Mouse (Mus musculus) liver, postnatal 0 days (tissue): ENCODE results near the gene Cytip. TPM values are rescaled to one million over a fixed set of nuclear protein-coding genes. Genes with fewer than 3 reads are reported as not detected.

Experiments
- ATAC-seq: fragments of 200-750 bp; cut with Nextera tagmentation; 2 replicates; pipeline ENCODE4 v1.8.0; 2017; ENCODE audit warnings: mild to moderate bottlenecking, moderate library complexity
- DNase-seq: peaks from one replicate; pipeline ENCODE4 v3.0.0-alpha.2; 2016
- H3K27ac ChIP-seq: fragments of 300-500 bp; sonication (generic); 2 replicates; pipeline ENCODE4 v1.5.1; 2014; ENCODE audit warnings: antibody characterized with exemption, moderate library complexity, mild to moderate bottlenecking, low read depth
- H3K27me3 ChIP-seq: fragments of 300-500 bp; sonication (generic); 2 replicates; pipeline ENCODE4 v1.6.1; 2014; ENCODE audit warnings: low read length, control low read depth, mixed read lengths; ENCODE audit not compliant: insufficient read depth
- H3K36me3 ChIP-seq: fragments of 300-500 bp; sonication (generic); replicated peaks from 2 replicates; pipeline ENCODE4 v1.6.1; 2014; ENCODE audit warnings: mild to moderate bottlenecking, control low read depth, low read length, moderate library complexity, mixed read lengths; ENCODE audit not compliant: insufficient read depth
- H3K4me1 ChIP-seq: fragments of 300-500 bp; sonication (generic); 2 replicates; pipeline ENCODE4 v1.6.1; 2014; ENCODE audit warnings: antibody characterized with exemption, mild to moderate bottlenecking, control low read depth; ENCODE audit not compliant: insufficient read depth
- H3K4me2 ChIP-seq: fragments of 300-500 bp; sonication (generic); 2 replicates; pipeline ENCODE4 v1.6.1; 2014; ENCODE audit warnings: low read depth, mild to moderate bottlenecking, low read length, moderate library complexity, mixed read lengths
- H3K4me3 ChIP-seq: fragments of 300-500 bp; sonication (generic); 2 replicates; pipeline ENCODE4 v1.5.1; 2014; ENCODE audit warnings: low read depth, low read length
- H3K9ac ChIP-seq: fragments of 300-500 bp; sonication (generic); replicated peaks from 2 replicates; pipeline ENCODE4 v1.6.1; 2014; ENCODE audit warnings: mild to moderate bottlenecking, moderate library complexity
- H3K9me3 ChIP-seq: fragments of 300-500 bp; sonication (generic); 2 replicates; pipeline ENCODE4 v1.6.1; 2016; ENCODE audit warnings: mild to moderate bottlenecking, control low read depth, low read length, mixed read lengths
- CTCF ChIP-seq: sonication (generic); IDR thresholded peaks from 2 replicates; pipeline ENCODE4 v1.5.1; 2016; ENCODE audit warnings: antibody characterized with exemption, low read depth
- EP300 ChIP-seq: IDR thresholded peaks from 2 replicates; pipeline ENCODE4 v1.6.1; 2016; ENCODE audit warnings: antibody characterized with exemption, low read depth, mild to moderate bottlenecking
- WGBS: fragments of 180-500 bp; shearing (Covaris S2); extraction: QIAGEN DNeasy Blood & Tissue Kit; methylation state at CpG from one replicate; pipeline ENCODE4 v1.1.7; 2014; ENCODE audit not compliant: insufficient replicate concordance; 5-methylcytosine and 5-hydroxymethylcytosine counted together
- polyA plus RNA-seq: library from polyadenylated mRNA; unstranded; fragments of >200 nt; fragmentation: Nextera tagmentation; extraction: Ambion mirVana; gene quantifications from 2 replicates; pipeline ENCODE4 v1.2.1, GENCODE M21; 2015

Gene Cytip
- polyA plus RNA-seq, 1 experiment from 2014 or later: 7.5 TPM

- H3K27ac ChIP-seq: no peak overlapping the region
- no peaks in the 10 kb centered on the region for H3K4me1 ChIP-seq
- H3K36me3 ChIP-seq: no peaks in the 10 kb centered on the region
- no peak overlapping the region for H3K9ac ChIP-seq
- no peak for TF ChIP-seq CTCF
- no peak for TF ChIP-seq EP300
- no peak for DNase-seq
- no peak for ATAC-seq
- H3K4me3 ChIP-seq: no peak overlapping the region
- H3K27me3 ChIP-seq: no peaks in the 10 kb centered on the region
- 77% methylated on average over 5 of the region's 5 CpGs for WGBS
- no peaks in the 10 kb centered on the region for H3K9me3 ChIP-seq
- H3K4me2 ChIP-seq: no peak overlapping the region
These were observed 3.2 kb downstream of the Cytip start for GRCm38 (mm10) chr2:58192160-58192559.

DNA sequence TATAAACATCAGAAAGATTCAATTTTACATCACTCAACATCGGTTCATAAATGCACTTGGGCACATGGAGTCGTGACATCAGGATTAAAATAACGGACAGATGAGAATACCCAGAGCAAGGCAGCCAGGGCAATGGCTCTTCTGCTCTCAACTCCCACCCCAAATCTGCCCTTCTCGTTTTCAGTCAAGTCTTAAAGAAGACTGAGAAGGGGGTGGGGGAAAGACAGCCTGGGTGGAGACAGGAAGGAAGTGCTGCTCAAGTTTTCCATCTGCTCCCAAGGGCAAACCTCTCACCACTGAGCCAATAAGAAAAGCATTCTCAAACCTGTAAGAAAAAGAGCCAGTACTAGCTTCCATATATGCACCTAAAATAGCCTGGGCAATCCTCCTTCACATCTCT, 5.8 kb downstream of the Cytip start:
- H3K9me3 ChIP-seq: no peaks in the 10 kb centered on the region
- no peaks in the 10 kb centered on the region; the same call in 1 of the 2 replicates for H3K4me1 ChIP-seq
- no peak for ATAC-seq
- no peak overlapping the region for H3K4me2 ChIP-seq
- H3K27me3 ChIP-seq: no peaks in the 10 kb centered on the region
- H3K4me3 ChIP-seq: no peak overlapping the region
- DNase-seq: no peak
- H3K9ac ChIP-seq: no peak overlapping the region
- no peak for TF ChIP-seq CTCF
- no peak for TF ChIP-seq EP300
- H3K27ac ChIP-seq: no peak overlapping the region
- 53% methylated on average over 4 of the region's 4 CpGs for WGBS
- no peaks in the 10 kb centered on the region for H3K36me3 ChIP-seq

DNA sequence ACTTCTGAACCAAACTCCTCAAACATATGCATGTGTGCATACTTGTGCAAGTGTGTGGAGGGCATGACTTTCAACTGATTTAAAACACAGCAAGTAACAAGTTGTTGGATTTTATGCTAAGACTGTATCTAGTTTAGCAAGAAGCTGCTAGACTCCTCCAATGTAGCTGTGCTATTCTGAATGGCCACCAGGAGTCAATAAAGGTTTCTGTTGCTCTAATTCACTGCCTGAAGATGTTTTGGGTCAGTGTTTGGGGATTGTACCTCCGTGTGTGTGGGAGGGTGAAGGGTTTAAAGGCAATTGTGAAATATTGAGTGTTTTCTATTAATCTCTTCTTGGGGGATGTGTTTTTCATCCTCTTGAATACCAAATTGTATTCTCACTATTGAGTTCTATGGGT, 6.4 kb downstream of the Cytip start:
- 29% methylated on average over 1 of the region's 1 CpGs for WGBS
- no peak for DNase-seq

GRCm38 (mm10) chr2:58187310-58188051, 7.9 kb downstream of the Cytip start:
- Histone ChIP-seq H3K4me2 (no peak overlapping the region), H3K36me3 (no peaks in the 10 kb centered on the region), H3K27me3 (no peaks in the 10 kb centered on the region), H3K27ac (no peak overlapping the region), H3K4me1 (no peaks in the 10 kb centered on the region; the same call in 1 of the 2 replicates), H3K9me3 (no peaks in the 10 kb centered on the region), H3K9ac (no peak overlapping the region), H3K4me3 (no peak overlapping the region)
- WGBS: 56% methylated on average over 8 of the region's 8 CpGs
- no peak for TF ChIP-seq CTCF
- ATAC-seq (no peak), DNase-seq (no peak)

More for the DNA sequence above, 6.4 kb downstream of the Cytip start:
- ATAC-seq: no peak
- no peak overlapping the region for H3K9ac ChIP-seq
- TF ChIP-seq EP300: no peak
- peak; percentile 43 for TF ChIP-seq CTCF
- no peaks in the 10 kb centered on the region for H3K27me3 ChIP-seq
- H3K27ac ChIP-seq: no peak overlapping the region
- H3K9me3 ChIP-seq: no peaks in the 10 kb centered on the region
- H3K4me2 ChIP-seq: no peak overlapping the region
- no peaks in the 10 kb centered on the region; the same call in 1 of the 2 replicates for H3K4me1 ChIP-seq
- H3K4me3 ChIP-seq: no peak overlapping the region
- H3K36me3 ChIP-seq: no peaks in the 10 kb centered on the region

DNA sequence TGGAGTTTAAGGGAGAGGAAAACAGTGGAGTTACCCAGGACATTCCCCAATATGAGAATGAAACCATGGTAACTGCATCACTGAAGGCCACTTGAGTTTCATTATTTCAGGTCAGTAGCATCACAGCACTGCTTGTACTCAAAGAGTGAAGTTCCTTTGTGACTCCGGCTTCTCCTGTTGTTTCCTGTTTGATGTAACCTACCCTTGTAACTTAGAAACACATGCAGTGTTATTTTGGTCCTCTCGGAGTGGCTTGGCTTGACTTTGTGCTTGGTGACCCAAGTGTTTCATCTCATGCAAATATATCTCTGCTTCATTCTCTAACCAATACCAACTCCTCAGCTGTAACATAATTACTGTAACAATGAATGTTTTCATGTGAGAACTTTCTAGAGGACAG, 11.1 kb downstream of the Cytip start:
- no peaks in the 10 kb centered on the region; the same call in 1 of the 2 replicates for H3K4me1 ChIP-seq
- no peak for ATAC-seq
- peak overlapping the region; percentile 40; the same call in 1 of the 2 replicates for H3K27ac ChIP-seq
- H3K4me2 ChIP-seq: no peak overlapping the region
- TF ChIP-seq EP300 (no peak), CTCF (no peak)
- 45% methylated on average over 2 of the region's 2 CpGs for WGBS
- no peak for DNase-seq
- no peaks in the 10 kb centered on the region for H3K9me3 ChIP-seq
- no peak overlapping the region for H3K4me3 ChIP-seq
- no peaks in the 10 kb centered on the region for H3K27me3 ChIP-seq
- H3K9ac ChIP-seq: no peak overlapping the region
- no peaks in the 10 kb centered on the region for H3K36me3 ChIP-seq

- 34% methylated on average over 2 of the region's 2 CpGs for WGBS
- DNase-seq: peak; percentile 15
These were observed 11.7 kb downstream of the Cytip start for GRCm38 (mm10) chr2:58183658-58184057.

More at GRCm38 (mm10) chr2:58183658-58184057, 11.7 kb downstream of the Cytip start:
- peak overlapping the region; percentile 40; the same call in 1 of the 2 replicates for H3K27ac ChIP-seq
- no peaks in the 10 kb centered on the region for H3K36me3 ChIP-seq
- H3K4me2 ChIP-seq: no peak overlapping the region
- H3K9me3 ChIP-seq: no peaks in the 10 kb centered on the region
- ATAC-seq: peak; percentile 65
- TF ChIP-seq EP300: no peak; the same call in 1 of the 2 replicates
- TF ChIP-seq CTCF: no peak
- no peak overlapping the region for H3K9ac ChIP-seq
- H3K4me3 ChIP-seq: no peak overlapping the region
- H3K4me1 ChIP-seq: no peaks in the 10 kb centered on the region; the same call in 1 of the 2 replicates
- no peaks in the 10 kb centered on the region for H3K27me3 ChIP-seq
